In genomic region chr7:47244658-47245057, GRCm38 (mm10) we compare ENCODE assay signal across 20 mouse cellular contexts. TPM values are rescaled to one million over a fixed set of nuclear protein-coding genes. Genes with fewer than 3 reads are reported as not detected.
DNase-seq lines count a peak whose midpoint lies in the region; ATAC-seq and TF ChIP-seq lines count a peak whose summit lies in the region.
"Had no signal": no experiment of that assay in that cellular context is flagged by ENCODE, and none has a peak within 500 bp of the region (broad histone marks: within the 10 kb centered on the region; RNA-seq: fewer than 3 reads in every experiment).

No protein-coding gene starts in this region.

- no peaks in the 10 kb centered on the region for H3K4me1 ChIP-seq in liver, embryonic 14.5 days (replicated peaks; ENCODE audit: control insufficient read depth in 2 of 2, insufficient read depth in 2 of 2, low read length in 1 of 2)
- H3K4me1 ChIP-seq: forebrain, embryonic 15.5 days; hindbrain, embryonic 12.5 days; limb, embryonic 15.5 days had no signal

- intact Hi-C loops in heart, postnatal 36 days (cut with DNase I), result no loop called here
- intact Hi-C loops in heart, postnatal 14 days (cut with DNase I), result no loop called here
- intact Hi-C loops in left cerebral cortex, postnatal 25 days (cut with DNase I), result no loop called here

- DNase-seq in liver, embryonic 14.5 days (ENCODE audit: low read depth in 3 of 3, low spot score in 3 of 3), result no peak
- DNase-seq in liver, result no peak
- peak; percentile 35 for DNase-seq in ES-CJ7 (ENCODE audit: low read depth, low spot score)
- DNase-seq in thymus, postnatal 25 days, result peak; percentile 57
- no peak for DNase-seq in heart, postnatal 36 days
- no peak for DNase-seq in heart, postnatal 14 days
- DNase-seq in left cerebral cortex, postnatal 25 days (ENCODE audit: low spot score in 2 of 2), result no peak
- DNase-seq: cerebellum, adult 8-10 months; embryo, embryonic 11 days had no signal

- H3K4me3 ChIP-seq in liver, embryonic 14.5 days (ENCODE audit: insufficient read depth in 1 of 2, low read depth in 2 of 2, low read length in 2 of 2), result no peak overlapping the region
- H3K4me3 ChIP-seq: forebrain, embryonic 15.5 days; hindbrain, embryonic 12.5 days; left cerebral cortex, adult 2 months; limb, embryonic 15.5 days had no signal

- no peaks in the 10 kb centered on the region for H3K27me3 ChIP-seq in liver, embryonic 14.5 days (ENCODE audit: control insufficient read depth, insufficient read depth, low read length)
- H3K27me3 ChIP-seq: forebrain, embryonic 15.5 days; hindbrain, embryonic 12.5 days; limb, embryonic 15.5 days had no signal

- TF ChIP-seq CTCF in liver, embryonic 14.5 days (IDR thresholded peaks at IDR 0.05; ENCODE audit: low read depth), result 0 out of 2 replicates have a peak, but pooled peaks have one; percentile 14

- ATAC-seq in liver, embryonic 14.5 days (ENCODE audit: insufficient read depth), result no peak
- ATAC-seq in megakaryocyte, adult 5-6 weeks (ENCODE audit: poor library complexity, severe bottlenecking), result 0 out of 2 replicates have a peak, but pooled peaks have one; percentile 51
- ATAC-seq: forebrain, embryonic 15.5 days; intestine, embryonic 16.5 days had no signal

- TF ChIP-seq EP300 in liver, embryonic 14.5 days (IDR thresholded peaks at IDR 0.05; ENCODE audit: low read depth), result no peak

- H3K36me3 ChIP-seq in liver, embryonic 14.5 days (replicated peaks; ENCODE audit: control insufficient read depth, insufficient read depth, low read depth), result no peaks in the 10 kb centered on the region
- H3K36me3 ChIP-seq: forebrain, embryonic 15.5 days; hindbrain, embryonic 12.5 days; limb, embryonic 15.5 days had no signal

- no peaks in the 10 kb centered on the region for H3K9me3 ChIP-seq in liver, embryonic 14.5 days (ENCODE audit: control insufficient read depth, low read length)
- H3K9me3 ChIP-seq: forebrain, embryonic 15.5 days; hindbrain, embryonic 12.5 days; limb, embryonic 15.5 days had no signal

- 53% methylated on average over 3 of the region's 3 CpGs for WGBS in liver, embryonic 14.5 days (ENCODE audit: insufficient replicate concordance)

- no peak overlapping the region for H3K27ac ChIP-seq in liver, embryonic 14.5 days
- H3K27ac ChIP-seq: forebrain, embryonic 15.5 days; hindbrain, embryonic 12.5 days; left cerebral cortex, adult 2 months; limb, embryonic 15.5 days; macrophage had no signal

- H3K9ac ChIP-seq in liver, embryonic 14.5 days (replicated peaks), result no peak overlapping the region
- H3K9ac ChIP-seq: forebrain, embryonic 15.5 days; hindbrain, embryonic 12.5 days; limb, embryonic 15.5 days had no signal

- no peak overlapping the region for H3K4me2 ChIP-seq in liver, embryonic 14.5 days (ENCODE audit: low read depth)
- H3K4me2 ChIP-seq: forebrain, embryonic 15.5 days; hindbrain, embryonic 12.5 days; limb, embryonic 15.5 days had no signal

RNA-seq across cellular contexts. Expression of gene Mrgpra9, which starts 8.0 kb away (rescaled TPM):
- not detected in 2 replicates for polyA plus RNA-seq in liver, embryonic 14.5 days (2012; rRNA removed)
- not detected in 2 replicates for polyA plus RNA-seq in liver, embryonic 14.5 days (2014; fragmentation: Nextera tagmentation; extraction: Ambion mirVana)
- not detected in 2 replicates for total RNA-seq in megakaryocyte, adult 5-6 weeks (2015)
- not detected in 2 replicates for total RNA-seq in megakaryocyte, adult 5-6 weeks (2017)
- total RNA-seq in heart, postnatal 36 days (2021), result not detected
- total RNA-seq in heart, postnatal 14 days (2021), result not detected
- total RNA-seq in left cerebral cortex, postnatal 25 days (2021), result not detected
- total RNA-seq: gastrocnemius, adult 8-10 months; left cerebral cortex, adult 2 months had no signal
- polyA plus RNA-seq: C2C12; forebrain, embryonic 15.5 days; hindbrain, embryonic 12.5 days; intestine, embryonic 16.5 days; limb, embryonic 15.5 days; macrophage; neural tube, embryonic 14.5 days; spleen, adult 2 months had no signal

RNA-seq across cellular contexts. Expression of gene Mrgpra6, which starts 39.9 kb away (rescaled TPM):
- polyA plus RNA-seq in liver, embryonic 14.5 days (2012; rRNA removed), result not detected in 2 replicates
- polyA plus RNA-seq in liver, embryonic 14.5 days (2014; fragmentation: Nextera tagmentation; extraction: Ambion mirVana), result not detected in 2 replicates
- not detected in 2 replicates for total RNA-seq in megakaryocyte, adult 5-6 weeks (2015)
- total RNA-seq in megakaryocyte, adult 5-6 weeks (2017), result 0.81 TPM in 1 of 2 replicates, not detected in the other
- not detected for total RNA-seq in heart, postnatal 36 days (2021)
- not detected for total RNA-seq in heart, postnatal 14 days (2021)
- not detected for total RNA-seq in left cerebral cortex, postnatal 25 days (2021)
- total RNA-seq: gastrocnemius, adult 8-10 months; left cerebral cortex, adult 2 months had no signal
- polyA plus RNA-seq: C2C12; forebrain, embryonic 15.5 days; hindbrain, embryonic 12.5 days; intestine, embryonic 16.5 days; limb, embryonic 15.5 days; macrophage; neural tube, embryonic 14.5 days; spleen, adult 2 months had no signal

Comparison
In these comparisons a context has a peak if more than half of its experiments do, and no peak if none do; other contexts are left out.
1. DNase-seq: peak in ES-CJ7 (single experiment) and thymus, postnatal 25 days (single experiment); none in liver, embryonic 14.5 days (0 of 3), liver (single experiment), heart, postnatal 36 days (0 of 2), heart, postnatal 14 days (0 of 2) and left cerebral cortex, postnatal 25 days (0 of 2).